Mouse (Mus musculus) adrenal gland, adult 18-20 months (tissue): Measurements from ENCODE around the gene Enpp5. TPM values are rescaled to one million over a fixed set of nuclear protein-coding genes. Genes with fewer than 3 reads are reported as not detected.

Experiments used
- DNase-seq, 2 experiments: peaks; one replicate each; pipeline ENCODE4 v3.0.0; 2021 to 2022; ENCODE audit warnings: low spot score in 2 of 2
- long read RNA-seq, 2 experiments: library from polyadenylated mRNA; stranded (forward); transcript quantifications; one replicate each; pipeline ENCODE4 v2.0.0; 2021
- total RNA-seq, 2 experiments: library from RNA; stranded (reverse); gene quantifications; 1 replicate in 1 of 2; 2 replicates in 1 of 2; pipeline ENCODE4 v1.2.3; 2021

Enpp5 gene
- total RNA-seq, result 10 to 100 TPM; 63.8 to 76.2 TPM
- long read RNA-seq, experiment 1, transcript Enpp5-203 (4 exons, 2,490 nt), result minor isoform, 15 of 70 reads
- long read RNA-seq, experiment 1, transcript Enpp5-201 (4 exons, 2,534 nt), result major isoform, 43 of 70 reads
- long read RNA-seq, experiment 1, partial matches to known transcripts, result 11 of 70 reads
- long read RNA-seq, experiment 1, other reads (novel, unspliced or antisense), result 1 of 70 reads
- long read RNA-seq, experiment 2, transcript Enpp5-203 (4 exons, 2,490 nt), result minor isoform, 33 of 101 reads
- long read RNA-seq, experiment 2, transcript Enpp5-201 (4 exons, 2,534 nt), result major isoform, 49 of 101 reads
- long read RNA-seq, experiment 2, partial matches to known transcripts, result 11 of 101 reads
- long read RNA-seq, experiment 2, other reads (novel, unspliced or antisense), result 8 of 101 reads

DNA sequence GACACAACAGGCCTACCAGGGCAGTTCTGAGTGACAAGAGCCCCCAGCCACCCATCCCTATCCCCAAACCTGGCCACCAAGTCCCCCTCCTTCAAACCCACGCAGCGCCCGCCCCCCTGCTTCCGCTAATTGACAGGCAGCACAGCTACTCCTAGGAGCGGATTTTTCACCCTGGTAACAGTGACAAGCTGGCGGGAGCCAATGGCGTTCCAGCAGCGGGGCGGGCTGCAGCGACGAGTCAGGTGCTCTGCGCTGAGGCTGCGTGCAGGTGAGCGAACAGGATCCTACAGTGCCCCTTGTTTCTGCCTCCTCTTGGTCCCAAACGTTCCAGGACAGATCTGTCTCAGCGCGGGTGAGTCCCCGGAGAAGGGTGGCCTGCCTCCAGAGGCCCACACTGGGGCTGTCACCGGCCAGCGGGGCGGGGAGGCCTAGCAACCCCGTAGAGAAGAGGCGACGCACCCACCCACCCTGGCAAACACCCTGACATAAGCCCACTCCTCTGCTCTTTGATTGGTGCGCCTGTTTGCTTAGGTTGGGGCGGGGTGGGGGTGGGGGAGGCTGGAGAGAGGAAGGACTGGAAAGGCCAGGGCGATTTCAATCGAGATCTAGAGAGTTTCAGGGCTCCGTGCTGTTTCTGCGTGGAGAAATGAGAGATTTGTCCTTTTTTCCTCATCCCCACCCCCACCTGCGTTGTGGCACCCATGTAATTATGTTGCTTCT is at the start of gene Enpp5:
TSS of gene Enpp5 (plus strand) at position 183 of the 720 bp plus-strand sequence.
- DNase-seq, result peak; percentile 73 to 75

DNA sequence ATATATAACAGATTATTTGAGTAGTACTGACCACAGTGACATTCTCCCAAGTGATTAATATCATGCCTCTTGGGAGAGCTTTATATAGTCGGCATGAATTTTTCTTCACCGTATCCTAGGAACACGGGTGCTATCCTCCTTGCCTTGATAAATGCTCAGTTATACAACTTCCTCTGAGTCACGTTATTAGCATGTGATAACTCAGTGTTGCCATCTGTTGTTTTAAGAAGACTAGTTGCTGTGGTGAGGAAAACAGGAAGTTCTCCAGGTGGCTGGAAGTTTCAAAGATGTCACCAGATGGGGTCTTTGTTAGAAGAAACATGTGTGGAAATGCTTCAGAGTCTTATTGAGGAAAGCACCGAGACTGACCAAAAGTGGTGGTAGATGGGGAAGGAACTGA is 49.0 kb upstream of the Enpp5 start:
- no peak for DNase-seq

DNA sequence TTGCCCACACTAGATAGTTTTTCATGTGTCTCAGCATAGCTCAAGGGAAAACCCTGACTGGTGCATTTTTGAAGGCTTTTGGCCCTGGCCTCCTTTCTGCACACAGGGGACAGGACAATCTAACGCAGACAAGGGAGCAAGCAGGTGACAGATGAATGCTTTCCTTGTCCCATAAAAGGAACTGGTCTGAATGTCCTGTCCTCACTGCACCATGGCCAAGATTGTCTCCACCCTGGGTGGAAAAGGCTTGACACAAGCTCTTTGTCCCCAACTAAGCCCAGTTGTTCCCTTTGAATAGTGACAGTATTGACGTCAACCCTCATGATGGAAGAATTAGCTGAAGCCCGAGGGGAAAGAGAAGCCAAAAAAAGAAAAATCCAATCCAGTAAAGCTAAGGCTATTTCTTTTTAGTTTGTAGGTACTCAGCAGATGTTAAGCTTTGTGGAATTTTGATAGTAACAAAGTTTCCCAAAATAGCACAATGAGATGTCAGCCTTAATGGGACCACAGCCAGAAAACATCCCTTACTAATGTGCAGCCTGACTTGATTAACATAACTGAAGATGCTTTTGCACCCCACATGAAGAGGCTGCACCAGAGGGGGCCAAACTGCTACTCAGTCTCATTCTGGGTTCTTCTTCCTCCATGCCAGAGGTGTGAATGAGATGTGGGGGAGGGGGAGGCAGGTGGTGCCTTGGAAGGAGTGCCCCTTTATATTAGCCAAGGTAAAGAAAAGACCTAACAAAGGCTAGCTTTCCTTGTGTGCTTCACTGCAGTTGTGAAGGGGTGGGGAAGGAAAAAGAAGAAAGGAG is 47.6 kb upstream of the Enpp5 start:
- no peak for DNase-seq

DNA sequence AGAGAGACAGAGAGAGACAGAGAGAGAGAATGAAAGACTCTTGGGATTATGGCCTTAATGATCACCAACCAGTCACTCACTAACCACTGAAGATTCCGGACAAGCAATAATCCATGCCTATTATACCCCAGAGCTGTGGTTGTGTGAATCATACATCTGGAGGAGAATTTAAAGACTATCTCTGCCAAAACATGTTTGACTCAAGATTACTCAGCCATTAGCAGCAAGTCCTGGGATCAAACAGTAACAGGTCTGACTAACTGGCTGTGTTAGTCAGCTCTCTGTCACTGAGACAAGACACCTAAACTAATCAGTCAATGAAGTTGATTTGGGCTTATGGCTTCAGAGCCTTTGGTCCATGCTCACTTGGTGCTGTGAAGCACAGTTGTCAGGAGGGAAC is 43.6 kb upstream of the Enpp5 start:
- DNase-seq, result no peak

- DNase-seq, result peak; percentile 19 to 37
Measured at GRCm38 (mm10) chr17:44038656-44039055, 40.0 kb upstream of the Enpp5 start.

GRCm38 (mm10) chr17:44040449-44040848 is 38.2 kb upstream of the Enpp5 start:
- no peak for DNase-seq

GRCm38 (mm10) chr17:44042301-44042700 is 36.3 kb upstream of the Enpp5 start:
- no peak for DNase-seq

DNA sequence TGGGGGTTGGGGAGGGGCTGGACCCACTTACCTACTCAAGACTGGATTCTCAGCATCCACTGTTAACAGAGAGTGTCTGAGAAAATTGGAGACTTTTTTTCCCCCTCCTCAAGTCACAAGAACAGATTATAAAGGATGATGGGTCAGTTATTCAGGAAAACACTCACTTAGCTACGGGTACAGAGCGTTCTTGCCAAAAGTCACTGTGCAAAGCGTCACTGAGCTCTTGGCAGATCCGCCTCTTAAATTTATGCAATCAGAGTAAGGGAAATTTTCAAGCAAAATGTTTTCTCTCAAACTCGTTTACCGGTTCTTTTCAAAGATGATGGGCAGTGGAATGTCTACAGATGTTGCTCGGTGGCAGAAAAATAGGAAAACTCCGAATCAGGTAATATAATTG is 35.8 kb upstream of the Enpp5 start:
- no peak for DNase-seq

DNA sequence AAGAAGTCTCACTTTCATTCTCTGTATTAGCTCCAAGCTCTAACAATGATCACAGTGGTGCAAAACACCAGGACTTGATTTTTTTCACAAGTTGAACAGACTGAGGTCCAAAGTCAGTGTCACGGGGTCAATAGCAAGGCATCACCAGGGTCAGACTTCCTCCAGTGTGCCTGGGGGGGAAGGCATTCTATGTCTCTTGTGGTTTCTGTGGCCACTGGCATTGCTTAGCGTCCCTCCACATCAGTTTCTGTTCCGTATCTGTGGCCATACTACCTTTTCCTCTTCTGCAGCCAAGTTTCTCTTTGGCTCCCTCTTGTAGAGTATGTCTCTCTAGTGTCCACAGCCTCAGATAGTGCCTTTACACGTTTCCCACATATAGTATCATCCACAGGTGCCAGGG is 25.2 kb upstream of the Enpp5 start:
- DNase-seq, result no peak

DNA sequence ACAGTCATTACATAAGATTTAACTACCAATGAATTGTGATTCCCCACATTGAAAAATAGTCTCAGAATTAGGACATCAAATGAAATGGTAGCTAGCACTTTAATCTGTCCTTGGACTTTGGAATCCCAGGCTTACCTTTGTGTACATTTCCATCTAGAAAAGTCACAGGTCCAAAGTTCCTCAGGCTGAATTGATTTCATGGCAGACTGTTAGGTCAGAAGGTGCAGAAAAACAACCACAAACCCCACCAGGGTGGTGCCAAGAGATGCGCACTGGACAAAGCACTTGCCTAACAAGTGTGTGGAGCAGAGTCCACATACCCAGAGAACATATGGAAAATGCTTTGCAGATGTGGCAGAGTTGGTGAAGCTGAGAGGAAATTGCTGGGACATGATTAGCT is 21.5 kb upstream of the Enpp5 start:
- no peak for DNase-seq

DNA sequence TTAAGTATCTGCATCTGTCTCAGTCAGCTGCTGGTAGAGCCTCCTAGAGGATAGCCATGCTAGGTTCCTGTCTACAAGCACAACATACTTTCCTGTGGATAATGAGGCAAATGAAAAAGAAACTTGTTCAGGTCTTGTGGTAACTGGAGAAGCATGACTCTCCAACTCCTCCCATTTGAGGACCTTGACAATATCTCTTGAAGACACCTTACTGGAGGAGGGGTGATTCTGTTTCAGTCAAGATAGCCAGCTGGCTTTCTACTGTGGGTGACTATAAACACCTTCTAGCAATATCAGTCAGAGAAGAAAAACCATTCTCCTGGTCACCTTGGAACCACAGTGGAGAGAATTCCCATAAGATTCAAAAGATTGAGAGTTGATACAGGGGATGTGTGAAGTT is 20.5 kb upstream of the Enpp5 start:
- DNase-seq, result no peak

DNA sequence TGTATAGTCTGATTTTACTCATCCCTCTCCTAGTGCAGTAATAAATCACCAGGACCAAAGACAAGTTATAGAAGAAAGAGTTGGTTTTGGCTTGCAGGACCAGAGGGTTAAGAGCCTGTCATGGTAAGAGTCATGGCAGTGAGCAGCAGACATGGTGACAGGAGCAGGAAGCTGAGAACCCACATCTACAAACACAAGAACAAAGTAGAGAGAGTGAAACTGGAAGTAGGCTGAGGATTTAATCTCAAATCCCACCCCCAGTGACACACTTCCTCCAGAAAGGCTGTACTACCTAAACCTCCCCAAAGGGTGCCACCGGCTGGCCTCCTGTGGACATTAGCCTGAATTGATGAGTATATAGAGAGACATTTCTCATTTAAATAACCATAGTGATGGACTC is 17.8 kb upstream of the Enpp5 start:
- DNase-seq, result no peak

DNA sequence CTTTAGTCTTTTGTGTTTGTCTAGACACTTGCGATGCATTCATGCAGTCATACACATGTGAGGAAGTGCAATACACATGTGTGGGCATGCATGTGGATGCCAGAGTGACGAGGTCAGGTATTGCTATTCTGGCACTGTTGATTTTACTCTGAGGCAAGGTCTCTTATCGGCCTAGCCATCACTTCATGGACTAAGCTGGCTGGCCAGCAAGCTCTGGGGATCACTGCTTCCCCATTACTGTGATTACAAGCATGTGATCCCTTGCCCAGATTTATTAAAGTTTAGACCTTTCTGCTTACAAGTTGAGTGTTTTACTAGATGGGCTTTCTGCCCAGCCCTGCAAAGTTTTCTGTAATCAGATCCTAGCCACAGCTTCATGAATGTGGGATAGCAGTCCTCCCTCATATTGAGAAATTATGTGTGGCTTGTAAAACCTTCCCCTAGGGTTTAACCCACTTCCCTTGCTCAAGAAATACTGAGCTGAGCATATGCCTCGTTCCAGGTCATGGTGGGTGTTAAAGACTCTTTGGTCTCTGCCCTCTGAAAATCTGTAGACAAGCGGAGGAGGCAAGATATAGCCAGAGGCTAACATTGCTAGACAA is 17.2 kb upstream of the Enpp5 start:
- no peak for DNase-seq

DNA sequence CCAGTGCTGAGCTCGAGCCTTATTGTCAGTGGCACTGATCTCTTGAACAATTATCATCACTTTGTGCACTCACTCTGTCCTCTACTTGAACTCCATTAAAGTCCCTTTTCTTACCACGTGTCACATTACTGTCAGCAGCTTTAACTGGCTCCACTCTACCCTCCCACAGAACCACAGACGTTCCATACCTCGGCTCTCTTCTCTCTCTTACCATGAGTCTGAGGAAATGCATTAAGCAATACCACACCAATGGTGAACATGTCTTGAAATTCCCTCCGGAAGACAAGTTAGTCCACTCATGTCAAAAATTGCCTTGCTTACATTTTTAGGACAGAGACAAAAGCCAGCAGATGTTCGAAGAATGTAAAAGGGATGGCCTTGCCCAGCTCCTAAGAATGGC is 9.7 kb upstream of the Enpp5 start:
- DNase-seq, result no peak

- DNase-seq, result no peak
Measured at GRCm38 (mm10) chr17:44071680-44072079, 6.9 kb upstream of the Enpp5 start.

- peak in 1 of 2 experiments; percentile 3 for DNase-seq
Measured at GRCm38 (mm10) chr17:44075601-44076000, 3.0 kb upstream of the Enpp5 start.

- DNase-seq, result peak in 1 of 2 experiments; percentile 9
Measured at GRCm38 (mm10) chr17:44076051-44076680, 2.4 kb upstream of the Enpp5 start.

- DNase-seq, result no peak
Measured at GRCm38 (mm10) chr17:44077146-44077842, 1.3 kb upstream of the Enpp5 start.

DNA sequence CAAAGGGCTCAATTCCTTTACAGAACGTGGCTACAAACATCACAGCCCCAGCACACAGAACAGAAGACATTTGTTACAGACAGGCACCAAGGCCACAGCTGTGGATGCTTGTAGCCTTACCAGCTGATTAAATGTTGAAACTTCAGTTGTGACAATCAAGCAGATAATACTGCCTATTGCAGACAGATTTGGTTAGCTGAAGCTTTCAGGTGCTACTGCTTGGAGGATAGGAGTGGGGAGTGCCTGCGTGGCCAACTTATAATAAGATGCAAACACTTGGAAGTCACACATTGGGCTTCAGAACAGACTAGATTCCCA is 811 bp upstream of the Enpp5 start:
- no peak for DNase-seq

DNA sequence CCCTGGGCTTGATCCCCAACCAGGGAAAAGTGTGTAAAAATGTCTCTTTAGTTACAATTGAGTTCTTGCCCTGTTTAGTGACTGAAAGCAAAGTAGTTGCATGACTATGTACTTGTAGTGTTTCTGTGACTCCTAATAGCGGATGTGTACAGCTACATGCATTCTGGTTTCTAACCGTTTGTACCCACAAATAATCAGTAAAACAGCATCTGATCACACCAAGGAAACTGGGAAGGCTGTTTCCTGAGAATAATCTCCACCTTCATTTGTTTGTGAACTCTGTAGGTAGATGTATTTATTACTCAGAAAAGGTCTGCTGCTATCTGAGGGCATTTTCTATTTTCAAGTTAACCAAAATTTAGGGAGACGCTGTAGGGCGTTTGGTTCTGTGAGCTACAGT is 4.5 kb downstream of the Enpp5 start:
- no peak for DNase-seq
